Mouse (Mus musculus) hindbrain, postnatal 0 days (tissue): ENCODE data around the gene Aldob. TPM values are rescaled to one million over a fixed set of nuclear protein-coding genes. Genes with fewer than 3 reads are reported as not detected.
A peak's percentile ranks its signal among the peaks of the same experiment; 100 is the strongest.

Experiments used
- ATAC-seq: fragments of 200-750 bp; cut with Nextera tagmentation; 2 replicates; pipeline ENCODE4 v1.8.0; 2017; ENCODE audit warnings: mild to moderate bottlenecking, moderate TSS enrichment, moderate library complexity
- DNase-seq: peaks from one replicate; pipeline ENCODE4 v3.0.0-alpha.2; 2015; ENCODE audit warnings: low spot score
- H3K27ac ChIP-seq: fragments of 300-500 bp; sonication (generic); 2 replicates; pipeline ENCODE4 v1.5.1; 2014; ENCODE audit warnings: mild to moderate bottlenecking
- H3K27me3 ChIP-seq: fragments of 300-500 bp; sonication (generic); 2 replicates; pipeline ENCODE4 v1.6.1; 2014; ENCODE audit warnings: low read length, mixed read lengths; ENCODE audit not compliant: insufficient read depth
- H3K36me3 ChIP-seq: fragments of 300-500 bp; sonication (generic); 2 replicates; pipeline ENCODE4 v1.6.1; 2014; ENCODE audit warnings: low read length, mixed read lengths; ENCODE audit not compliant: insufficient read depth
- H3K4me1 ChIP-seq: fragments of 300-500 bp; sonication (generic); 2 replicates; pipeline ENCODE4 v1.6.1; 2014; ENCODE audit warnings: antibody characterized with exemption, low read length, mixed read lengths; ENCODE audit not compliant: insufficient read depth
- H3K4me2 ChIP-seq: fragments of 300-500 bp; sonication (generic); 2 replicates; pipeline ENCODE4 v1.6.1; 2014; ENCODE audit warnings: low read depth, mild to moderate bottlenecking, low read length, moderate library complexity, mixed read lengths
- H3K4me3 ChIP-seq: fragments of 300-500 bp; sonication (generic); 2 replicates; pipeline ENCODE4 v1.5.1; 2014; ENCODE audit warnings: low read length
- H3K9ac ChIP-seq: fragments of 300-500 bp; sonication (generic); replicated peaks from 2 replicates; pipeline ENCODE4 v1.6.1; 2014; ENCODE audit warnings: mild to moderate bottlenecking, low read length, moderate library complexity, mixed read lengths
- H3K9me3 ChIP-seq: fragments of 300-500 bp; sonication (generic); 2 replicates; pipeline ENCODE4 v1.6.1; 2016; ENCODE audit warnings: low read length, mixed read lengths
- CTCF ChIP-seq: IDR thresholded peaks from 2 replicates; pipeline ENCODE4 v1.5.1; 2016; ENCODE audit warnings: antibody characterized with exemption, control low read depth, low read depth
- WGBS: fragments of 180-500 bp; shearing (Covaris S2); extraction: QIAGEN DNeasy Blood & Tissue Kit; methylation state at CpG from one replicate; pipeline ENCODE4 v1.1.7; 2014; 5-methylcytosine and 5-hydroxymethylcytosine counted together
- polyA plus RNA-seq: library from polyadenylated mRNA; unstranded; fragments of >200 nt; fragmentation: Nextera tagmentation; extraction: Ambion mirVana; gene quantifications from 2 replicates; pipeline ENCODE4 v1.2.1, GENCODE M21; 2015
- total RNA-seq: library from RNA; depleted of rRNA; stranded (reverse); fragments of >200 nt; gene quantifications from 2 replicates; pipeline ENCODE4 v1.2.3, GENCODE M21; 2014

Aldob gene
- total and polyA plus RNA-seq, 2 experiments from 2014 or later = 0.26 to 0.59 TPM

GRCm38 (mm10) chr4:49557375-49557774, 8.0 kb upstream of the Aldob start:
- DNase-seq = no peak
- no peaks in the 10 kb centered on the region for H3K9me3 ChIP-seq
- no peak for ATAC-seq
- no peak overlapping the region for H3K4me2 ChIP-seq
- TF ChIP-seq CTCF = no peak
- H3K4me3 ChIP-seq = no peak overlapping the region
- H3K27me3 ChIP-seq = no peaks in the 10 kb centered on the region
- WGBS = 100% methylated on average over 7 of the region's 7 CpGs
- H3K27ac ChIP-seq = no peak overlapping the region
- H3K4me1 ChIP-seq = 0 out of 2 replicates have a peak, but pooled peaks cover 6% of the 10 kb centered on the region
- H3K9ac ChIP-seq = no peak overlapping the region
- no peaks in the 10 kb centered on the region for H3K36me3 ChIP-seq

DNA sequence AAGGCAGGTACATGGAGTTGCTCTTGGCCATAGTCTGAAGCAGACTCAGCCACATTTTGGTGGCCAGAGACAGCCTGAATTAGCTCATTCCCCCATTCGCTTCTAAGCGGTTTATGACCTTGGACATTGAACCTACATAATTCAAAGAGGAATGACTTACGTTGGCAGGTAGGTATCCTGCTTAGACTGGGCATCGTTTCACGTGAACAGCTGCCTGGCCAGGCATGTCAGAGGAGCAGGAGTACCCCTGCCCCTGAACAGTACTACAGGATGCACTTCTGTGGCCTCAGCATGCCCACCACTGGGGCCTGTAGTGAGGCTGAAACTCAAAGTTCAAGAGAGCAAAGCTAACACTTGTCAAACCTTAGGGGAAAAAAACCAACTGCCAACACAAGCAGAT, 4.0 kb upstream of the Aldob start:
- Histone ChIP-seq H3K4me3 (no peak overlapping the region), H3K4me2 (no peak overlapping the region), H3K9ac (no peak overlapping the region), H3K9me3 (no peaks in the 10 kb centered on the region), H3K27me3 (no peaks in the 10 kb centered on the region), H3K36me3 (no peaks in the 10 kb centered on the region), H3K4me1 (no peaks in the 10 kb centered on the region), H3K27ac (no peak overlapping the region)
- TF ChIP-seq CTCF = no peak
- DNase-seq (no peak), ATAC-seq (no peak)
- 85% methylated on average over 5 of the region's 5 CpGs for WGBS

GRCm38 (mm10) chr4:49547544-49548219, 1.7 kb downstream of the Aldob start:
- 84% methylated on average over 7 of the region's 7 CpGs for WGBS
- ATAC-seq (no peak), DNase-seq (no peak)
- Histone ChIP-seq H3K27me3 (no peaks in the 10 kb centered on the region), H3K27ac (no peak overlapping the region), H3K4me3 (no peak overlapping the region), H3K36me3 (no peaks in the 10 kb centered on the region), H3K9me3 (no peaks in the 10 kb centered on the region), H3K4me2 (no peak overlapping the region), H3K4me1 (no peaks in the 10 kb centered on the region), H3K9ac (no peak overlapping the region)
- no peak for TF ChIP-seq CTCF

- no peak for ATAC-seq
- Histone ChIP-seq H3K4me1 (no peaks in the 10 kb centered on the region), H3K27me3 (no peaks in the 10 kb centered on the region), H3K4me2 (no peak overlapping the region), H3K9ac (no peak overlapping the region), H3K27ac (no peak overlapping the region), H3K36me3 (no peaks in the 10 kb centered on the region), H3K4me3 (no peak overlapping the region), H3K9me3 (no peaks in the 10 kb centered on the region)
- no peak for DNase-seq
- no peak for TF ChIP-seq CTCF
- WGBS = 78% methylated on average over 6 of the region's 6 CpGs
Measured at GRCm38 (mm10) chr4:49546873-49547543, 2.3 kb downstream of the Aldob start.

DNA sequence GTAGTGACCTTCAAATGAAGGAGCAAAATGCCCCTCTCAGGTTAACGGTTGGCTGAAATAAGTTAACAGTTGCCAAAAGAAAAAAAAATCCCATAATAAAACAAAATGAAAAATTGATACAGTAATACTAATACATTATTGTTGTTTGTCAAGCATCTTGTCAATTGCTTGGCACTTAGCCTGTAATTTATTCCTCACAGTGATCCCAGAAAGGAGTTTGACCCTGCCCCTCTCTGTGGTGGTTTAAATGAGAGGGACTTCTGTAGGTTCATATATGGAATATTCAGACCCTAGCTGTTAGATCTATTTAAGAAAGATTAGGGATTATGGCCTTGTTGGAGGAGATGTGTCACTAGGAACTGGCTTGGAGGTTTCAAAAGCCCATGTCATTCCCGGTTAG, 3.3 kb downstream of the Aldob start:
- Histone ChIP-seq H3K27me3 (no peaks in the 10 kb centered on the region), H3K9me3 (no peaks in the 10 kb centered on the region), H3K4me2 (no peak overlapping the region), H3K9ac (no peak overlapping the region), H3K4me1 (no peaks in the 10 kb centered on the region), H3K27ac (no peak overlapping the region), H3K4me3 (no peak overlapping the region), H3K36me3 (no peaks in the 10 kb centered on the region)
- WGBS = 81% methylated on average over 2 of the region's 2 CpGs
- DNase-seq (no peak), ATAC-seq (no peak)
- no peak for TF ChIP-seq CTCF

GRCm38 (mm10) chr4:49540966-49541365, 8.4 kb downstream of the Aldob start:
- WGBS = 68% methylated on average over 3 of the region's 3 CpGs
- ATAC-seq = no peak
- H3K4me1 ChIP-seq = no peaks in the 10 kb centered on the region
- no peaks in the 10 kb centered on the region for H3K9me3 ChIP-seq
- H3K4me2 ChIP-seq = no peak overlapping the region
- no peaks in the 10 kb centered on the region for H3K27me3 ChIP-seq
- TF ChIP-seq CTCF = no peak
- no peak overlapping the region for H3K27ac ChIP-seq
- peak; percentile 3 for DNase-seq
- no peak overlapping the region for H3K9ac ChIP-seq
- no peak overlapping the region for H3K4me3 ChIP-seq
- no peaks in the 10 kb centered on the region for H3K36me3 ChIP-seq

GRCm38 (mm10) chr4:49539665-49540064, 9.7 kb downstream of the Aldob start:
- DNase-seq = peak; percentile 4
- no peaks in the 10 kb centered on the region for H3K36me3 ChIP-seq
- ATAC-seq = no peak
- H3K27me3 ChIP-seq = no peaks in the 10 kb centered on the region
- H3K27ac ChIP-seq = no peak overlapping the region
- no peak overlapping the region for H3K9ac ChIP-seq
- 67% methylated on average over 6 of the region's 6 CpGs for WGBS
- no peak overlapping the region for H3K4me3 ChIP-seq
- no peak overlapping the region for H3K4me2 ChIP-seq
- TF ChIP-seq CTCF = no peak
- no peaks in the 10 kb centered on the region for H3K4me1 ChIP-seq
- H3K9me3 ChIP-seq = no peaks in the 10 kb centered on the region
